8 mouse cellular contexts compared by ENCODE assay signal in the genomic region with DNA sequence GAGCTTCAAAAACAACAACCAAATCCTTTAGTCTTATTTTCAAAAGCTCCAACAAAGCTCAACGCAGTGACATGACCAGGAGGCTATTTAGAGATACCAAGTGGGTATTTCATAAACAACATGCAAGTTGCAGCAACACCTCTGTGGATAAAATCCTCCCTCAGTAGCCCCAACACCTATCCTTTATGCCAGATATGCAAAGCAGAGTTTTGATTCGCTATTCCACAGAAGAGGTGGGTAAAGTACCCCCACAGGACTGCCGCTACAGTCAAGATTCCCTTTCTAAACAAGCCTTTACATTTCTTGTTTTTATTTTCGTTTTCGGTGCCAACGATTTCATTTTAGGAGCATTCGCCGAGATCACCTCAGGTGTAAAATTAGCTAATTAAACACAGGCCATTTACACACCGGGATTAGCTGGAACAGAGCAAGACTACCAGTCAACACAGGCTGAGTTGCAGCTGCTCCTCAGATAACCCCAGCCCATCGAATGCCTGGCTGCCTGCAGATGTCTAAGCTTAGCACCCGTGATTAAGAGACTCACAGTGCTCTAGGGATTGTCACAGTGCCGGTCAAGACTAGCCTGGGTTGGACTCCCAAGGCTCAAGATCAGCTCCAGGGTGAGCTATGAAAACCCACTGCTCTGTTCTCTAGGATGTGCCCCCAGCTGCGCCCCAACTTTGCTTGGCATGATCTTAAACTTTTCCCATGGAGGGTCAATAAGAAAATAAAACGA. TPM values are rescaled to one million over a fixed set of nuclear protein-coding genes. Genes with fewer than 3 reads are reported as not detected.
DNase-seq lines count a peak whose midpoint lies in the region; ATAC-seq and TF ChIP-seq lines count a peak whose summit lies in the region.

No protein-coding gene starts in this region.

- intact Hi-C loops in heart, postnatal 25 days (cut with DNase I), result no loop called here

- no peak for TF ChIP-seq CTCF in cortical plate, adult 2 months (IDR thresholded peaks at IDR 0.05; ENCODE audit: extremely low read depth, insufficient read depth, low read length)
- no peak for TF ChIP-seq CTCF in heart, postnatal 0 days (IDR thresholded peaks at IDR 0.05; ENCODE audit: low read depth)

- no peak for DNase-seq in heart, postnatal 25 days (ENCODE audit: low spot score)
- no peak for DNase-seq in heart, postnatal 0 days (ENCODE audit: low spot score)
- no peak for DNase-seq in midbrain, embryonic 11.5 days (ENCODE audit: low spot score, missing footprints)
- no peak for DNase-seq in urinary bladder, postnatal 25 days (ENCODE audit: low spot score)
- no peak for DNase-seq in right cerebral cortex, postnatal 36 days (ENCODE audit: low spot score in 2 of 2)
- no peak for DNase-seq in spleen, postnatal 14 days (ENCODE audit: low spot score in 2 of 2)

- TF ChIP-seq POLR2A in cortical plate, adult 2 months (IDR thresholded peaks at IDR 0.05; ENCODE audit: extremely low read depth, insufficient read depth, low read length), result no peak

- ATAC-seq in heart, embryonic 13.5 days (ENCODE audit: extremely low read depth, insufficient number of reproducible peaks, low FRiP score, low TSS enrichment), result no peak
- peak; percentile 25; the same call in 1 of the 2 replicates for ATAC-seq in heart, postnatal 0 days (ENCODE audit: insufficient read depth, low read depth)
- peak; percentile 67 for ATAC-seq in midbrain, embryonic 11.5 days (ENCODE audit: low FRiP score)

- peaks cover 10% of the 10 kb centered on the region for H3K36me3 ChIP-seq in heart, embryonic 13.5 days
- no peaks in the 10 kb centered on the region for H3K36me3 ChIP-seq in heart, postnatal 0 days (replicated peaks; ENCODE audit: control insufficient read depth, insufficient read depth, low read length)
- no peaks in the 10 kb centered on the region for H3K36me3 ChIP-seq in midbrain, embryonic 11.5 days (ENCODE audit: control insufficient read depth, insufficient read depth, low read length)

- H3K27me3 ChIP-seq in heart, embryonic 13.5 days (replicated peaks), result peaks cover 11% of the 10 kb centered on the region; the same call in 1 of the 2 replicates
- no peaks in the 10 kb centered on the region for H3K27me3 ChIP-seq in heart, postnatal 0 days (ENCODE audit: control insufficient read depth, insufficient read depth, low read length)
- no peaks in the 10 kb centered on the region for H3K27me3 ChIP-seq in midbrain, embryonic 11.5 days (ENCODE audit: control insufficient read depth, insufficient read depth, low read length)

- TF ChIP-seq EP300 in heart, postnatal 0 days (IDR thresholded peaks at IDR 0.05; ENCODE audit: low read depth), result no peak

- no peaks in the 10 kb centered on the region for H3K9me3 ChIP-seq in heart, embryonic 13.5 days
- H3K9me3 ChIP-seq in heart, postnatal 0 days (replicated peaks; ENCODE audit: control insufficient read depth, low read length), result no peaks in the 10 kb centered on the region
- no peaks in the 10 kb centered on the region for H3K9me3 ChIP-seq in midbrain, embryonic 11.5 days (ENCODE audit: control insufficient read depth, low read length)

- H3K4me1 ChIP-seq in heart, embryonic 13.5 days, result peaks cover 16% of the 10 kb centered on the region
- no peaks in the 10 kb centered on the region; the same call in 1 of the 2 replicates for H3K4me1 ChIP-seq in cortical plate, adult 2 months (ENCODE audit: control insufficient read depth, insufficient read depth, low read length)
- H3K4me1 ChIP-seq in heart, postnatal 0 days (ENCODE audit: control insufficient read depth, insufficient read depth), result peaks cover 9% of the 10 kb centered on the region; the same call in 1 of the 2 replicates
- peaks cover 4% of the 10 kb centered on the region; the same call in 1 of the 2 replicates for H3K4me1 ChIP-seq in midbrain, embryonic 11.5 days (ENCODE audit: control insufficient read depth, insufficient read depth, low read length)

- peak overlapping the region; percentile 77 for H3K9ac ChIP-seq in heart, embryonic 13.5 days
- peak overlapping the region; percentile 51 for H3K9ac ChIP-seq in heart, postnatal 0 days (replicated peaks; ENCODE audit: low read depth, low read length)
- H3K9ac ChIP-seq in midbrain, embryonic 11.5 days (ENCODE audit: low read length), result peak overlapping the region; percentile 70

- H3K4me2 ChIP-seq in heart, embryonic 13.5 days, result peak overlapping the region; percentile 86
- H3K4me2 ChIP-seq in heart, postnatal 0 days (ENCODE audit: low read depth, low read length), result peak overlapping the region; percentile 87
- peak overlapping the region; percentile 92 for H3K4me2 ChIP-seq in midbrain, embryonic 11.5 days

- 11% methylated on average over 14 of the region's 14 CpGs for WGBS in heart, embryonic 13.5 days
- WGBS in heart, postnatal 0 days, result 9% methylated on average over 14 of the region's 14 CpGs
- WGBS in midbrain, embryonic 11.5 days, result 16% methylated on average over 14 of the region's 14 CpGs

- H3K27ac ChIP-seq in heart, embryonic 13.5 days (replicated peaks), result peak overlapping the region; percentile 43
- peak overlapping the region; percentile 73 for H3K27ac ChIP-seq in cortical plate, adult 2 months (ENCODE audit: insufficient read depth, low read length)
- peak overlapping the region; percentile 27; the same call in 1 of the 2 replicates for H3K27ac ChIP-seq in heart, postnatal 0 days (ENCODE audit: low read depth)
- H3K27ac ChIP-seq in midbrain, embryonic 11.5 days (ENCODE audit: low read depth, low read length), result no peak overlapping the region

- H3K4me3 ChIP-seq in heart, embryonic 13.5 days, result peak overlapping the region; percentile 64
- peak overlapping the region; percentile 83 for H3K4me3 ChIP-seq in cortical plate, adult 2 months (ENCODE audit: insufficient read depth, low read length)
- peak overlapping the region; percentile 63 for H3K4me3 ChIP-seq in heart, postnatal 0 days (ENCODE audit: low read depth, low read length)
- H3K4me3 ChIP-seq in midbrain, embryonic 11.5 days (ENCODE audit: low read depth, low read length), result peak overlapping the region; percentile 50

RNA-seq across cellular contexts. Expression of a gene that starts 0.9 kb away (rescaled TPM):
- 4.3 and 4.7 TPM in 2 replicates for polyA plus RNA-seq in heart, embryonic 13.5 days (2015; fragmentation: Nextera tagmentation; extraction: Ambion mirVana)
- total RNA-seq in heart, postnatal 25 days (2021), result 1 to 10 TPM; 1.4 TPM
- 116 and 121 TPM in 2 replicates for polyA plus RNA-seq in cortical plate, adult 2 months (2012; rRNA removed)
- total RNA-seq in heart, postnatal 0 days (2014; rRNA removed; ENCODE audit: low replicate concordance), result 9.7 and 11.3 TPM in 2 replicates
- polyA plus RNA-seq in heart, postnatal 0 days (2015; fragmentation: Nextera tagmentation; extraction: Ambion mirVana), result 2.1 and 2.2 TPM in 2 replicates
- polyA plus RNA-seq in midbrain, embryonic 11.5 days (2014; fragmentation: Nextera tagmentation; extraction: Ambion mirVana), result 0.87 and 0.99 TPM in 2 replicates

Comparison
In these comparisons a context has a peak if more than half of its experiments do, and no peak if none do; other contexts are left out.
1. RNA of a gene that starts 0.9 kb away (polyA plus RNA-seq): 116 to 121 TPM in cortical plate, adult 2 months; 4.3 to 4.7 TPM in heart, embryonic 13.5 days, 2.1 to 2.2 TPM in heart, postnatal 0 days and 0.87 to 0.99 TPM in midbrain, embryonic 11.5 days; every median in the first group is over 10 times any median in the second.
2. Peak in every context shown above with its lines, with median percentiles within 50 percentile points of each other: H3K4me2 ChIP-seq, H3K4me3 ChIP-seq and H3K9ac ChIP-seq.